Mouse (Mus musculus) c-Kit-positive CD71-negative TER-119-negative erythroid progenitor cells, embryonic 14.5 days (primary cell): ENCODE measurements around the gene Olfr406.

ENCODE experiments used
- DNase-seq: peaks from one replicate; pipeline ENCODE4 v3.0.0-alpha.2; 2013; ENCODE audit warnings: low read depth

The Olfr406 gene

GRCm38 (mm10) chr11:74259508-74259907, at the start of gene Olfr406:
Gene Olfr406, plus strand, starts transcription at chr11:74259808.
- no peak for DNase-seq

GRCm38 (mm10) chr11:74211279-74211678, 48.3 kb upstream of the Olfr406 start, which contains the start of gene Olfr43:
Gene Olfr43, minus strand, starts transcription at chr11:74211379.
- no peak for DNase-seq

- DNase-seq, result no peak
Observed at GRCm38 (mm10) chr11:74241201-74241600, 18.4 kb upstream of the Olfr406 start.

- DNase-seq, result no peak
Observed at GRCm38 (mm10) chr11:74283436-74283835, 23.8 kb downstream of the Olfr406 start, which contains the start of gene Olfr59. Gene Olfr59, plus strand, starts transcription at chr11:74283736.

- DNase-seq, result no peak
Observed at GRCm38 (mm10) chr11:74287256-74287655, 27.6 kb downstream of the Olfr406 start.
